Mouse (Mus musculus) heart, embryonic 14.5 days (tissue): ENCODE measurements around the gene Phf5a. TPM values are rescaled to one million over a fixed set of nuclear protein-coding genes. Genes with fewer than 3 reads are reported as not detected.

Experiments
- ATAC-seq: fragments of 200-750 bp; cut with Nextera tagmentation; 2 replicates; pipeline ENCODE4 v1.8.0; 2017; ENCODE audit warnings: low read depth, moderate TSS enrichment; ENCODE audit not compliant: insufficient number of reproducible peaks, insufficient read depth, low FRiP score
- H3K27ac ChIP-seq, 2 experiments: fragments of 200-500 bp in 1 of 2; fragments of 300-500 bp in 1 of 2; sonication (generic) in 1 of 2; replicated peaks in 1 of 2; 2 replicates each; pipeline ENCODE4 v1.5.1; 2012 to 2014; ENCODE audit warnings: low read depth in 2 of 2, low read length in 2 of 2, control low read depth in 1 of 2, mild to moderate bottlenecking in 1 of 2, mixed read lengths in 1 of 2; ENCODE audit not compliant: control insufficient read depth in 1 of 2, insufficient read depth in 1 of 2
- H3K27me3 ChIP-seq: fragments of 300-500 bp; sonication (generic); 2 replicates; pipeline ENCODE4 v1.6.1; 2014; ENCODE audit warnings: mild to moderate bottlenecking, low read length, control low read depth; ENCODE audit not compliant: control insufficient read depth, insufficient read depth
- H3K36me3 ChIP-seq: fragments of 300-500 bp; sonication (generic); 2 replicates; pipeline ENCODE4 v1.6.1; 2014; ENCODE audit warnings: mild to moderate bottlenecking, control low read depth, low read length, mixed read lengths; ENCODE audit not compliant: control insufficient read depth, insufficient read depth
- H3K4me1 ChIP-seq, 2 experiments: fragments of 200-500 bp in 1 of 2; fragments of 300-500 bp in 1 of 2; sonication (generic) in 1 of 2; 2 replicates each; pipeline ENCODE4 v1.6.1; 2012 to 2014; ENCODE audit warnings: low read length in 2 of 2, control low read depth in 1 of 2, mixed read lengths in 1 of 2; ENCODE audit not compliant: control insufficient read depth in 2 of 2, insufficient read depth in 2 of 2
- H3K4me2 ChIP-seq: fragments of 300-500 bp; sonication (generic); 2 replicates; pipeline ENCODE4 v1.6.1; 2014; ENCODE audit warnings: mild to moderate bottlenecking, low read length
- H3K4me3 ChIP-seq, 2 experiments: fragments of 200-500 bp in 1 of 2; fragments of 300-500 bp in 1 of 2; sonication (generic) in 1 of 2; 2 replicates each; pipeline ENCODE4 v1.5.1; 2012 to 2014; ENCODE audit warnings: low read length in 2 of 2, mild to moderate bottlenecking in 2 of 2, control low read depth in 1 of 2, low read depth in 1 of 2, moderate library complexity in 1 of 2; ENCODE audit not compliant: control insufficient read depth in 1 of 2, insufficient read depth in 1 of 2
- H3K9ac ChIP-seq: fragments of 300-500 bp; sonication (generic); 2 replicates; pipeline ENCODE4 v1.6.1; 2014; ENCODE audit warnings: mild to moderate bottlenecking, low read length
- H3K9me3 ChIP-seq: fragments of 300-500 bp; sonication (generic); 2 replicates; pipeline ENCODE4 v1.6.1; 2016; ENCODE audit warnings: low read length, control low read depth; ENCODE audit not compliant: control insufficient read depth
- WGBS: fragments of 180-500 bp; shearing (Covaris S2); extraction: QIAGEN DNeasy Blood & Tissue Kit; methylation state at CpG from one replicate; pipeline ENCODE4 v1.1.7; 2014; 5-methylcytosine and 5-hydroxymethylcytosine counted together
- polyA plus RNA-seq: library from polyadenylated mRNA; unstranded; fragments of >200 nt; fragmentation: Nextera tagmentation; extraction: Ambion mirVana; gene quantifications from 2 replicates; pipeline ENCODE4 v1.2.1, GENCODE M21; 2014

Gene Phf5a
- polyA plus RNA-seq, 1 experiment from 2014 or later, result 106 TPM

- Histone ChIP-seq H3K9ac (peak within 1 kb of the TSS; percentile 95), H3K4me3 (peak within 1 kb of the TSS; percentile 79 to 84), H3K36me3 (peaks cover 15% of the 10 kb centered on the region; the same call in 1 of the 2 replicates), H3K27ac (peak within 1 kb of the TSS; percentile 95 to 97), H3K4me2 (peak within 1 kb of the TSS; percentile 94), H3K27me3 (no peaks in the 10 kb centered on the region), H3K9me3 (no peaks in the 10 kb centered on the region), H3K4me1 (peaks cover 6 to 15% of the 10 kb centered on the region in 2 experiments)
- under 1% methylated on average over 44 of the region's 44 CpGs for WGBS
- peak; percentile 24; the same call in 1 of the 2 replicates for ATAC-seq
Measured at GRCm38 (mm10) chr15:81858517-81859329, 13.0 kb downstream of the Phf5a start, which contains the start of gene Tob2. TSS of gene Tob2 (minus strand) at chr15:81858796.

- WGBS, result 0% methylated on average over 23 of the region's 23 CpGs
- peak overlapping the region; percentile 95 for H3K9ac ChIP-seq
- ATAC-seq, result peak; percentile 22; the same call in 1 of the 2 replicates
- no peaks in the 10 kb centered on the region for H3K27me3 ChIP-seq
- peaks cover 6 to 15% of the 10 kb centered on the region in 2 experiments for H3K4me1 ChIP-seq
- H3K27ac ChIP-seq, result peak overlapping the region; percentile 95 to 97
- no peaks in the 10 kb centered on the region for H3K9me3 ChIP-seq
- peak overlapping the region; percentile 79 to 84 for H3K4me3 ChIP-seq
- peak overlapping the region; percentile 94 for H3K4me2 ChIP-seq
- peaks cover 18% of the 10 kb centered on the region; the same call in 1 of the 2 replicates for H3K36me3 ChIP-seq
Measured at GRCm38 (mm10) chr15:81858138-81858516, 13.6 kb downstream of the Phf5a start.

DNA sequence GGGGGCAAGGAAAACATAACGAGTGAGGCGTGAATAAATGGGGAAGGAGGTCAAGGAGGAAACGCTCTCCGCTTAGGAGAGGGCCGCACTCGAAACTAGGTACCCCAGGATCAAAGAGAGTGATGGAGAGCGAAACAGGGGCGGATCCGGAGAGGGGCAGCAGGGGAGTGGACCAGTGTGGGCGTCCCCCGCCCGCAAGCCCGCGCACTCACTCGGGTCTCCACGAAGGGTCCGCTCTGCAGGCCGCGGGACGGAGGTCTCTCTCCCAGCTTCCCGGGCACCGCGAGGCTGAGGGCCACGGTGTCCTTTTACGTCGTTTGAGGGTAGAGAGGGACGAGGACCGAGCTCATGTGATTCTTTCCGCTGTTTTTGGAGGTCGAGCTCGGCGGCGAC is 14.0 kb downstream of the Phf5a start:
- Histone ChIP-seq H3K4me1 (peaks cover 6 to 15% of the 10 kb centered on the region in 2 experiments), H3K4me2 (peak overlapping the region; percentile 94), H3K9me3 (no peaks in the 10 kb centered on the region), H3K4me3 (peak overlapping the region; percentile 79 to 84), H3K9ac (peak overlapping the region; percentile 95), H3K36me3 (peaks cover 22% of the 10 kb centered on the region), H3K27me3 (no peaks in the 10 kb centered on the region), H3K27ac (peak overlapping the region; percentile 87 to 97)
- under 1% methylated on average over 33 of the region's 33 CpGs for WGBS
- ATAC-seq, result no peak

DNA sequence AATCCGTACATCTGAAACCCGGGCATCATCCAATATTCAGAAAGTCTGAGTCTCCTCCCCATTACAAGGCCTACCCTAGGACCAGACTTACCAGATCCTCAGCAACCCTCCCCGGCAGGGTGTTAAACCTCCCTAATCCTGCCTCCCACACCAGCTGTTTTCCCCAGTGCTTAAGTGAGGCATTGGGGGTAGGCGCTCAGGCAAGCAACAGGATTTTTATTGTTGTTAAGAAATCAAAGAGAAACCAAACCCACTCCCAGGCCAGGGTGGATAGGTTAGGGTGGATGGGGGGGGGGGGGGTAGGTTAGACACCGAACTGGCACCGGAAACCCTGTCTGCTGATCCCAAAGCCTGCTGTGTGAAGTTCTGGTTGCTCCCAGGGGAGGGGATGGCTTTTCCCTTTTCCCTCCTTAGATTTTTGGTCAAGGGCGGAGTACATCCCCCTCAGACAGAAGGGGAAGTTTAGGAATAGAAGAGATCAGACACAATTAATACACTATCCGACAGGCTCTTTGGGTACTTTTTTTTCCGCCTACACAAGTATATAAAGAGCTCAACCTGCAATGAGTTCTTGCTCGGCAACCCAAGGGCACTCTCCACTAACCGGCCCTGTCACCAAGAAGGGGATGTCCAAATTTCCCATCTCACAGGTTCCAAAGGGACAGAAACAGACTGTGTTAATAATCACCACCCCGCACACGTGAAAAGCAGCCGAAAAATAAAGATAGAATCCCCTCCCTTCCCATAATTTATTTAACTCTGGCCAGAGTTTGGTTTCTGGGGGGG is 14.6 kb downstream of the Phf5a start:
- Histone ChIP-seq H3K27me3 (no peaks in the 10 kb centered on the region), H3K4me2 (peak overlapping the region; percentile 94), H3K27ac (peak overlapping the region; percentile 87 to 97; a peak in 3 of 4 replicates), H3K4me1 (peaks cover 6 to 15% of the 10 kb centered on the region in 2 experiments), H3K9ac (peak overlapping the region; percentile 95), H3K9me3 (no peaks in the 10 kb centered on the region), H3K4me3 (peak overlapping the region; percentile 79 to 84), H3K36me3 (peaks cover 27% of the 10 kb centered on the region)
- ATAC-seq, result no peak
- 1% methylated on average over 14 of the region's 14 CpGs for whole genome bisulfite sequencing

DNA sequence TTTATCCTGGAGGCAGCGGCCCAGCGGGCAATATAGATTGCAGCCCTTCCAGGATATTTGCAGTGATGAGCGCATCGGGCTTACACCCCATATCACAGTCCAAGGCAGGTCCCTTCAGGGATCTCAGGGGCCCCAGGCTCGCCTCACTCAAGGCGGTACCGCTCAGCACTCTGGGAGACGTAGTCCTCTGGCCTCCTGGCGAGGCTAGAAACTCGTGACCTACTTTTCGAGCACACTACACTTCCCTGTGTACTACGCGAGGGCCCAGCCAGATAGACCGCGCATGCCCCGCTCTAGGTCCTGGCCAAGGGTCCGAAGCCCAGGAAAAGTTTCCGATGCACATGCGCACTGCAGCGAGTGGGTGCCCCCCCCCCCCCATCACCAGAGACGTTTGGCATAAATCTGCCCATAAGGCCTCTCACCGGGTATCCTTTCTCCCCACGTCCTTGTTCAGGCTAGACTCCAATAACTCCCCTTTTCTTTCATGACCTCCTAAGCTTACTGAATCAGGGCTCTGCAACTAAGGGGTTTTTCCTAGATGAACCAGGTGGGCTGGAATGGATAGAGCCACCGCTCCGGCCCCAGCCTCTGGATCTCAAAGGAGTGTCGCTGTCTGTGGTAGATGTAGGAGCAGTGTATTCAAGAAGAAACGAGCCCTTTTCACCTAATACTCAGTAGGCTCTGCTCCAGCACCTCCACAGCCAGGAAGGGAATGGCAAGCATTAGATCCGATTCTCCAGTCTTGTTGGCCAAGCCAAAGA is 15.5 kb downstream of the Phf5a start:
- no peaks in the 10 kb centered on the region for H3K9me3 ChIP-seq
- ATAC-seq, result peak; percentile 86
- H3K9ac ChIP-seq, result peak overlapping the region; percentile 95
- under 1% methylated on average over 28 of the region's 28 CpGs for WGBS
- H3K36me3 ChIP-seq, result peaks cover 36% of the 10 kb centered on the region
- H3K4me3 ChIP-seq, result peak overlapping the region; percentile 79 to 84
- H3K27ac ChIP-seq, result peak overlapping the region; percentile 56 to 97; a peak in 3 of 4 replicates
- peaks cover 6 to 15% of the 10 kb centered on the region in 2 experiments for H3K4me1 ChIP-seq
- H3K4me2 ChIP-seq, result peak overlapping the region; percentile 94
- no peaks in the 10 kb centered on the region for H3K27me3 ChIP-seq

DNA sequence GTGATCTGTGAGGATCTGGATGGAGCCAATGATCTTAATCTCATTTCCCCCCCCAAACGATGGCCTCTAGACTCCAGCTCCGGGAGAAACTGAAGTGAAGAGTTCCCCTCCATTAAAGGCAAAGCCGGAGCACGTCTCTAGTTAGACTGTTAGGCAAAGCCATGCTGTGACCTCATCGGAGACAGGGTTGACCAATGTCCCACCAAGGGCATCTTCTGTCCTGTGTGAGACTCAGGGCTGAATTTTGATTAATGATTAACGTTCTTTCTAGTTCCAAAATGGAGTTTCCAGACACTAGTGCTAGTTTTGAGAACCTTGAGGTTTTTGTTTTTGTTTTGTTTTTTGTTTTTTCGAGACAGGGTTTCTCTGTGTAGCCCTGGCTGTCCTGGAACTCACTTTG is 18.6 kb downstream of the Phf5a start:
- Histone ChIP-seq H3K4me1 (peaks cover 2 to 12% of the 10 kb centered on the region in 2 experiments; a peak in 3 of 4 replicates), H3K27ac (no peak overlapping the region), H3K9me3 (no peaks in the 10 kb centered on the region), H3K9ac (no peak overlapping the region), H3K27me3 (no peaks in the 10 kb centered on the region), H3K4me2 (no peak overlapping the region), H3K4me3 (no peak overlapping the region), H3K36me3 (peaks cover 62% of the 10 kb centered on the region)
- WGBS, result 83% methylated on average over 7 of the region's 7 CpGs
- ATAC-seq, result no peak
